Mouse (Mus musculus): ENCODE data around the gene Lrrc9. TPM values are rescaled to one million over a fixed set of nuclear protein-coding genes. Genes with fewer than 3 reads are reported as not detected.
A peak's percentile ranks its signal among the peaks of the same experiment; 100 is the strongest.

The Lrrc9 gene
- polyA plus RNA-seq, 1 experiment = not detected

- TF ChIP-seq CTCF (IDR thresholded peaks at IDR 0.05; ENCODE audit: control insufficient read depth, insufficient read depth, low read length) (peak; percentile 79), POLR2A (IDR thresholded peaks at IDR 0.05; ENCODE audit: borderline replicate concordance, control insufficient read depth, low read depth, low read length) (no peak)
- no peaks in the 10 kb centered on the region for H3K4me1 ChIP-seq (ENCODE audit: control insufficient read depth, insufficient read depth, low read length)
- no peak overlapping the region for H3K27ac ChIP-seq (ENCODE audit: control insufficient read depth, insufficient read depth, low read depth, low read length, poor library complexity)
- 3% methylated on average over 2 of the region's 2 CpGs for WGBS
- no peak overlapping the region for H3K4me3 ChIP-seq (replicated peaks; ENCODE audit: control insufficient read depth, low read depth, low read length)
Observed at GRCm38 (mm10) chr12:72520645-72521044, 79.0 kb downstream of the Lrrc9 start.

- 44% methylated on average over 4 of the region's 4 CpGs for whole genome bisulfite sequencing
- TF ChIP-seq CTCF (IDR thresholded peaks at IDR 0.05; ENCODE audit: control insufficient read depth, insufficient read depth, low read length) (no peak), POLR2A (IDR thresholded peaks at IDR 0.05; ENCODE audit: borderline replicate concordance, control insufficient read depth, low read depth, low read length) (no peak)
- Histone ChIP-seq H3K27ac (ENCODE audit: control insufficient read depth, insufficient read depth, low read depth, low read length, poor library complexity) (no peak overlapping the region), H3K4me3 (replicated peaks; ENCODE audit: control insufficient read depth, low read depth, low read length) (no peak overlapping the region), H3K4me1 (ENCODE audit: control insufficient read depth, insufficient read depth, low read length) (no peaks in the 10 kb centered on the region; the same call in 1 of the 2 replicates)
Observed at GRCm38 (mm10) chr12:72525588-72525987, 83.9 kb downstream of the Lrrc9 start.

- TF ChIP-seq CTCF (IDR thresholded peaks at IDR 0.05; ENCODE audit: control insufficient read depth, insufficient read depth, low read length) = no peak
- TF ChIP-seq POLR2A (IDR thresholded peaks at IDR 0.05; ENCODE audit: borderline replicate concordance, control insufficient read depth, low read depth, low read length) = no peak
- H3K27ac ChIP-seq (ENCODE audit: control insufficient read depth, insufficient read depth, low read depth, low read length, poor library complexity) = no peak overlapping the region
- 83% methylated on average over 7 of the region's 7 CpGs for WGBS
- H3K4me1 ChIP-seq (ENCODE audit: control insufficient read depth, insufficient read depth, low read length) = no peaks in the 10 kb centered on the region; the same call in 1 of the 2 replicates
- no peak overlapping the region for H3K4me3 ChIP-seq (replicated peaks; ENCODE audit: control insufficient read depth, low read depth, low read length)
Observed at GRCm38 (mm10) chr12:72532303-72532702, 90.6 kb downstream of the Lrrc9 start.

GRCm38 (mm10) chr12:72533986-72534385 is 92.3 kb downstream of the Lrrc9 start:
- H3K27ac ChIP-seq (ENCODE audit: control insufficient read depth, insufficient read depth, low read depth, low read length, poor library complexity) = no peak overlapping the region
- 47% methylated on average over 6 of the region's 6 CpGs for WGBS
- TF ChIP-seq CTCF (IDR thresholded peaks at IDR 0.05; ENCODE audit: control insufficient read depth, insufficient read depth, low read length) = no peak
- TF ChIP-seq POLR2A (IDR thresholded peaks at IDR 0.05; ENCODE audit: borderline replicate concordance, control insufficient read depth, low read depth, low read length) = no peak
- H3K4me3 ChIP-seq (replicated peaks; ENCODE audit: control insufficient read depth, low read depth, low read length) = no peak overlapping the region
- no peaks in the 10 kb centered on the region; the same call in 1 of the 2 replicates for H3K4me1 ChIP-seq (ENCODE audit: control insufficient read depth, insufficient read depth, low read length)

- H3K4me3 ChIP-seq (replicated peaks; ENCODE audit: control insufficient read depth, low read depth, low read length) = peak overlapping the region; percentile 46
- TF ChIP-seq POLR2A (IDR thresholded peaks at IDR 0.05; ENCODE audit: borderline replicate concordance, control insufficient read depth, low read depth, low read length) (no peak), CTCF (IDR thresholded peaks at IDR 0.05; ENCODE audit: control insufficient read depth, insufficient read depth, low read length) (no peak)
Observed at GRCm38 (mm10) chr12:72535599-72535998, 93.9 kb downstream of the Lrrc9 start.

GRCm38 (mm10) chr12:72536021-72536597 is 94.4 kb downstream of the Lrrc9 start, which contains the start of gene Pcnx4:
TSS of gene Pcnx4 (plus strand) at chr12:72536383.
- peak within 1 kb of the TSS; percentile 84 for H3K4me3 ChIP-seq (replicated peaks; ENCODE audit: control insufficient read depth, low read depth, low read length)
- H3K27ac ChIP-seq (ENCODE audit: control insufficient read depth, insufficient read depth, low read depth, low read length, poor library complexity) = no peak within 1 kb of the TSS
- TF ChIP-seq CTCF (IDR thresholded peaks at IDR 0.05; ENCODE audit: control insufficient read depth, insufficient read depth, low read length) = peak; percentile 12; the same call in 1 of the 2 replicates
- TF ChIP-seq POLR2A (IDR thresholded peaks at IDR 0.05; ENCODE audit: borderline replicate concordance, control insufficient read depth, low read depth, low read length) = peak; percentile 50; the same call in 1 of the 2 replicates
- no peaks in the 10 kb centered on the region; the same call in 1 of the 2 replicates for H3K4me1 ChIP-seq (ENCODE audit: control insufficient read depth, insufficient read depth, low read length)
- WGBS = under 1% methylated on average over 45 of the region's 45 CpGs

More at GRCm38 (mm10) chr12:72535599-72535998, 93.9 kb downstream of the Lrrc9 start:
- H3K27ac ChIP-seq (ENCODE audit: control insufficient read depth, insufficient read depth, low read depth, low read length, poor library complexity) = no peak overlapping the region
- 71% methylated on average over 3 of the region's 3 CpGs for WGBS
- H3K4me1 ChIP-seq (ENCODE audit: control insufficient read depth, insufficient read depth, low read length) = no peaks in the 10 kb centered on the region; the same call in 1 of the 2 replicates

- 86% methylated on average over 10 of the region's 10 CpGs for WGBS
Observed at GRCm38 (mm10) chr12:72538571-72538970, 96.9 kb downstream of the Lrrc9 start.

GRCm38 (mm10) chr12:72554347-72554746 is 112.7 kb downstream of the Lrrc9 start:
- 86% methylated on average over 4 of the region's 4 CpGs for WGBS
- no peak overlapping the region for H3K27ac ChIP-seq (ENCODE audit: control insufficient read depth, insufficient read depth, low read depth, low read length, poor library complexity)

More at GRCm38 (mm10) chr12:72538571-72538970, 96.9 kb downstream of the Lrrc9 start:
- H3K4me1 ChIP-seq (ENCODE audit: control insufficient read depth, insufficient read depth, low read length) = no peaks in the 10 kb centered on the region; the same call in 1 of the 2 replicates
- TF ChIP-seq CTCF (IDR thresholded peaks at IDR 0.05; ENCODE audit: control insufficient read depth, insufficient read depth, low read length) (no peak), POLR2A (IDR thresholded peaks at IDR 0.05; ENCODE audit: borderline replicate concordance, control insufficient read depth, low read depth, low read length) (no peak)
- no peak overlapping the region for H3K4me3 ChIP-seq (replicated peaks; ENCODE audit: control insufficient read depth, low read depth, low read length)
- no peak overlapping the region for H3K27ac ChIP-seq (ENCODE audit: control insufficient read depth, insufficient read depth, low read depth, low read length, poor library complexity)

More at GRCm38 (mm10) chr12:72554347-72554746, 112.7 kb downstream of the Lrrc9 start:
- TF ChIP-seq CTCF (IDR thresholded peaks at IDR 0.05; ENCODE audit: control insufficient read depth, insufficient read depth, low read length) = no peak
- TF ChIP-seq POLR2A (IDR thresholded peaks at IDR 0.05; ENCODE audit: borderline replicate concordance, control insufficient read depth, low read depth, low read length) = no peak
- no peak overlapping the region for H3K4me3 ChIP-seq (replicated peaks; ENCODE audit: control insufficient read depth, low read depth, low read length)
- H3K4me1 ChIP-seq (ENCODE audit: control insufficient read depth, insufficient read depth, low read length) = no peaks in the 10 kb centered on the region
